Mouse (Mus musculus) embryonic facial prominence, embryonic 13.5 days (tissue): ENCODE measurements around the gene Soat2. TPM values are rescaled to one million over a fixed set of nuclear protein-coding genes. Genes with fewer than 3 reads are reported as not detected.

Experiments
- polyA plus RNA-seq: library from polyadenylated mRNA; unstranded; fragments of >200 nt; fragmentation: Nextera tagmentation; extraction: Ambion mirVana; gene quantifications from 2 replicates; pipeline ENCODE4 v1.2.1, GENCODE M21; 2015

The Soat2 gene
- polyA plus RNA-seq, 1 experiment from 2014 or later, result not detected

Other genes with a start within 250 kb of the Soat2 start
- 2.2 and 2.4 TPM in 2 replicates for gene Krt4, start 225.8 kb upstream of the Soat2 start, polyA plus RNA-seq
- 16.1 and 16.5 TPM in 2 replicates for gene Krt79, start 210.2 kb upstream of the Soat2 start, polyA plus RNA-seq
- 0.22 and 0.35 TPM in 2 replicates for gene Krt78, start 196.2 kb upstream of the Soat2 start, polyA plus RNA-seq
- gene Krt8, start 146.0 kb upstream of the Soat2 start, polyA plus RNA-seq, result 38.6 and 86.0 TPM in 2 replicates
- 36.0 and 58.9 TPM in 2 replicates for gene Krt18, start 122.3 kb upstream of the Soat2 start, polyA plus RNA-seq
- gene Eif4b, start 76.8 kb upstream of the Soat2 start, polyA plus RNA-seq, result 120 and 129 TPM in 2 replicates
- 40.1 and 49.3 TPM in 2 replicates for gene Tns2, start 50.1 kb upstream of the Soat2 start, polyA plus RNA-seq
- gene Spryd3, start 14.3 kb upstream of the Soat2 start, polyA plus RNA-seq, result 20.4 and 21.6 TPM in 2 replicates
- gene Igfbp6, start 6.2 kb upstream of the Soat2 start, polyA plus RNA-seq, result 1.1 and 1.9 TPM in 2 replicates
- gene Zfp740, start 52.7 kb downstream of the Soat2 start, polyA plus RNA-seq, result 82.4 and 86.3 TPM in 2 replicates
- gene Csad, start 54.2 kb downstream of the Soat2 start, polyA plus RNA-seq, result 89.6 and 102 TPM in 2 replicates
- gene Itgb7, start 81.4 kb downstream of the Soat2 start, polyA plus RNA-seq, result 3.0 and 3.3 TPM in 2 replicates
- 135 and 143 TPM in 2 replicates for gene Rarg, start 107.0 kb downstream of the Soat2 start, polyA plus RNA-seq
- 1.9 and 2.3 TPM in 2 replicates for gene Gm9918, start 120.0 kb downstream of the Soat2 start, polyA plus RNA-seq
- gene Mfsd5, start 128.9 kb downstream of the Soat2 start, polyA plus RNA-seq, result 60.3 and 67.3 TPM in 2 replicates
- gene Espl1, start 145.7 kb downstream of the Soat2 start, polyA plus RNA-seq, result 25.3 and 26.4 TPM in 2 replicates
- 458 and 502 TPM in 2 replicates for gene Pfdn5, start 175.6 kb downstream of the Soat2 start, polyA plus RNA-seq
- 109 TPM in 2 replicates for gene Myg1, start 181.2 kb downstream of the Soat2 start, polyA plus RNA-seq
- 72.9 and 80.6 TPM in 2 replicates for gene Aaas, start 200.2 kb downstream of the Soat2 start, polyA plus RNA-seq
- gene Sp7, start 216.7 kb downstream of the Soat2 start, polyA plus RNA-seq, result 24.1 and 32.7 TPM in 2 replicates